Mouse (Mus musculus) urinary bladder, postnatal 4 days (tissue): ENCODE results near the gene Slc25a1.
"Not testable (repeated sequence)": the region's sequence is repeated elsewhere in the genome, so short reads cannot be mapped to it uniquely, and the experiment has no call there.

ENCODE experiments used
- DNase-seq, 2 experiments: peaks; one replicate each; pipeline ENCODE4 v3.0.0; 2021 to 2022; ENCODE audit warnings: low spot score in 2 of 2

Gene Slc25a1

DNA sequence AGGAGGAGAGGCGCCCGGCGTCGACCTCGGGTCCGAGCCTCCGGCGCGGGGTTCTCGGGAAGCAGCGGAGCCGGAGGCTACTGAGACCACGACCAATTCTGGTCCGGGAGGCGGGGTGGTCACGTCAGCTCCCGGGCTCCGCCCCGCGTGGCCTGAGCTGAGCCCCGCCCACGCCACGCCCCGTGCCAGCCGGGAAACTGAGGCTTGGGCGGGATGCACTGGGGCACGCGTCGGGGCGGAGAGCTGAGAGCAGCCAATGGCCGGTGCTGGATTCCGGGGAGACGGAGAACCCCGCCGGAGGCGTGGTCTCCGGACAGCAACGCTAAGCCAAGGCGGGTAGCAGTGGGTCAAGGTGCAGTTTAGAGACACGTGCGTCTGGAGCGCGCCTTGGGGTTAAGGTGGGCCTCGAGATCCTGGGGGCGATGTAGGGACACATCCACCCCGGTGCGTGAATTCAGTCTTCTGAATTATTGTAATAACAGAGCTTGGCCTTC is at the start of gene Slc25a1:
Gene Slc25a1, minus strand, starts transcription at position 133 of the 494 bp plus-strand sequence.
- peak; percentile 70 to 75 for DNase-seq

GRCm38 (mm10) chr16:17971853-17972252 is 43.8 kb upstream of the Slc25a1 start:
- DNase-seq: no peak

DNA sequence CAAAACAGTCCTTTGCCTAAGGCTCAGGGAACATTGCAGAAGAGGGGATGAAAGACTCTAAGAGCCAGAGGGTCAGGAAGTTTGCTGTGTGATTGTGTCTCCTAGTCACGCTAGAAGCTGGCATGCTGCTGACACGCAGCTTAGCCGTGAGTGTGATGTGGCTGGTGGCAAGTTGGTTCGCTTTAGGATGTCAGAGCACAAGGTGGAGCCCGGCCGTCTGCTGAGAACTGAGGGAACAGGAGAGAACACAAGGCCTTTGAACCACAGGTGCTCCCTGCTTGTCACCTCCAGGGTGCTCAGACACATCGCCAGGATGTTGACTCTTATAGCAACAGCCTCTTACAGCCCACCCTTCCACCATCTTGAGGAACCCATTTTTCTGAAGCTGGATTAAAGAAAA is 34.1 kb upstream of the Slc25a1 start:
- DNase-seq: no peak

DNA sequence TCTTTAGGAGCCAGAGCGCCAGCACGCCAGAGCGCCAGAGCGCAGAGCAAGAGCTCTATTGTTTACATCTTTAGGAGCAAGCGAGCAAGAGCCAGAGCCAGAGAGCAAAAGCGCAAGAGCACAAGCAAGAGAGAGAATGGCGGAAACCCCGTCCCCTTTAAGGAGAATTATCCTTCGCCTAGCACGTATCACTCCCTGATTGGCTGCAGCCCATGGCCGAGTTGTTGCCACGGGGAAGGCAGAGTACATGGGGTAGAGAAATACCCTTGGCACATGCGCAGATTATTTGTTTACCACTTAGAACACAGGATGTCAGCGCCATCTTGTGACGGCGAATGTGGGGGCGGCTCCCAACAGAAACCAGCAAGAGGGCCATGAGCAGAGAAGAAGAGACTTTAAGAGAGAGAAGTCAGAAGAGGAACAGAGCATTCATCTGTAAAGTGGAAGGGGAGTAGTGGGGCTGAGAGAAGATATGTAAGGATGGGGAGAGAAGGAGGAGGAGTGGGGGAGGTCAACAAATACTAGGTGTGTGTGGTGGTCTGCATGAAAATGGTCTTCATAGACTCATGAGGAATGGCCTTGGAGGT is 28.1 kb upstream of the Slc25a1 start:
- not testable (repeated sequence) for DNase-seq

DNA sequence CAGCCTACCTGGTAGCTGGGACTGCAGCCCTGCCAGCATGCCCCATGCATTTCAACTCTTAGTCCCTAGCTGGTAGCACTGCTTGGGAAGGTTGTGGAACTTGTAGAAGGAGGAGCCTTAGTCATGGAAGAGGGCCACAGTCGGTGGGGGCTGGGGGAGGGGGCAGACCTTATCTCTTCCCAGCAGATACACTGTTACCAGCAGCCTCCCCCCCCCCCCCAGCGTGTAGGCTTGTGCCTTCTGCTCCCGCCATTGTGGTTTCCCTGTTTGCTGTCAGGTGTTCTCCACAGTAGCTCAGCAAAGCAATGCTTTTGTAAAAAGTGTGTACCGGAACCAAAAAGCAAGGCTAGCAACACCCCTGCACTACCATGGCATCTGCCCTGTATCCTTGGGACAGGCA is 23.6 kb upstream of the Slc25a1 start:
- no peak for DNase-seq

DNA sequence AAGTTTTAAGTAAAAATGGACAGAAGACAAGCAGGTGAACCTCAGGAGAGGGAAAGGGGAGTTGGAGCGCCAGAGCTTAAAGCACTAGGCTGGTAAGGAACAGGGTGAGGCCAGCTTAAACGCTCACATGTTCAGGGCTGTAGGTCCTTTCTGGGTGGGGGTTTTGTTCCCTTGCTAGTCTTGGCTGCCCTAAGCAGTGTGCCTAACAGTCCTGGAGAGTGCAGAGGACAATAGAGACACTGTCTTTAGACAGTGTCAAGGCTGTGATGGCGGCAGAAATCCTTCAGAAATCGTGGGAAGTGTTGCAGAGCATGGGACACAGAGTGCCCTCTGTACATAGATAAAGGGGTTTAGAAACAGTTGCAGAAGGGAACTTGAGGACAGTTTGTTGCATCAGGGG is 22.0 kb upstream of the Slc25a1 start:
- DNase-seq: no peak

DNA sequence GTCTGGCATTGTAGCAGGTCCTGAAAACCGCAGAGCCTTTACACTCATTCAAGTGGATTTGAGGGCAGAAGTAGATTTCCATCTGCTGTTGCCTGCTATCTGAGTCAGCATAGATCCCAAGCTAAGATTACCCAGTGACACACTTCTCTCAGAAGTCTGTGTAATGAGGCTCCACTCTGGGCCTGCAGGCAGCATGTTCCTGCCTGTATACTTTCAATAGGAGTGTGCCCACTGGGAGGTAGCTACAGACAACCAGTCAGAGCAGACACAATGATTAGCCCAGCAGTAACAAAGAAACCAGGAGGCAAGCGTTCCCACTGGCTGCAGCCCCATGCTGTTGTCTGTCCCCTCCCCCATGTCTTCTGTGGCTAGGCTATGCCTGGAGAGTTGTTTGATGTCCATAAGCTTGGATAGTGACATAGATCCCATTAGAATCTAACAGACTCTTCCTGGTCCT is 21.4 kb upstream of the Slc25a1 start:
- DNase-seq: no peak

DNA sequence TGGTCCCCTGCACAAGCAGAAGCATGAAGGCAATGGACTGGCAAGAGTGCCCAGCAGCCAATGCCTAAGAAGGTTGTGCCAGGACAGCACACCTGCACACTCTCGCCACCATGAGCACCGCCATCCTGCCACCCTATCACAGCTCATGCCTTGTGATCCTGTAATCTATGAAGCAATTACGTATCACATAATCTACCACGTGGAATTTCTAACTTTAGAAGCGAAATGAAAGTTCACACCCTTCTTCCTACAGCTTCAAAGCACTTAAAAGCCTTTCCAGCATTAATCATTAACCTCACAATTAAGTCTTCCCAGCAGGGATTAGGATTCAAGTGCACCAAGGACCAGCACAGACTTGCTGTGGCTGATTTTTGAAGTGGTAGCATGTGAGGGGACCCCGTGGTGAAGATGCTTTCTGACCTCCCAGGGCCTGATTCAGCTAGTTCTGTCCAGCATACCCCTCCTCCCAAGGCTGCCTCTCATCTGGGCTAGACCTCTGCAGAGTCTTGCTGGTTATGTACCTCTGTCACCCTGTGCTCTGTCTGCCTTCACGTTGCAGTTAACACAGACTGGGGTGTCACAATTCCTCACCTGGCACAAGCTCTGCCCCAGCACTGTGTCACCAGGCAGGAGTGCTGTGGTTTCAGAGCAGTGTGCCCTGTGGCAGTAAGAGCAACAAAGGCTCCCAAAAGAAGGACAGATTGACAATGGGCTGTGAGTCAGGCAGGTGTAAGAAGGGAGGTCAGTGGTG is 17.2 kb upstream of the Slc25a1 start:
- no peak for DNase-seq

DNA sequence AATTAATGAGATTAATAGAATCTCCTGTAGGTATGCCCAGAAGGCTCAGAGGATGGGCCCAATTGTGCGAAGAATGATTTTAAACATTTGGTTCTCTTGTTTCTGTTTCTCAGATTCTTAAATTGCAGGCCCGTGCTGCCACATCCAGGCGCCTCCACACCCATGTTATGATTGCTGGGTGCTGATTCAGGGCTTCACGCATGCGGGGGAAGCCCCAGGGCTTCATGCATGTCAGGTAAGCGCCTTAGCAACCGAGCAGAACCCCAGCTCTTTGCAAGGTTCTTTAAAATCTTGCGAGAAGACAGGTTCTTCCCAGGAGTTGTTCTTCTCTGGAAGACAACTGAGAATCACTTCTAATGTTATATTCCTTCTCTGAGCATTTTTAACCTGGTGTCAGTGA is 15.4 kb upstream of the Slc25a1 start:
- DNase-seq: no peak

- no peak for DNase-seq
Observed at GRCm38 (mm10) chr16:17939255-17939751, 11.3 kb upstream of the Slc25a1 start.

DNA sequence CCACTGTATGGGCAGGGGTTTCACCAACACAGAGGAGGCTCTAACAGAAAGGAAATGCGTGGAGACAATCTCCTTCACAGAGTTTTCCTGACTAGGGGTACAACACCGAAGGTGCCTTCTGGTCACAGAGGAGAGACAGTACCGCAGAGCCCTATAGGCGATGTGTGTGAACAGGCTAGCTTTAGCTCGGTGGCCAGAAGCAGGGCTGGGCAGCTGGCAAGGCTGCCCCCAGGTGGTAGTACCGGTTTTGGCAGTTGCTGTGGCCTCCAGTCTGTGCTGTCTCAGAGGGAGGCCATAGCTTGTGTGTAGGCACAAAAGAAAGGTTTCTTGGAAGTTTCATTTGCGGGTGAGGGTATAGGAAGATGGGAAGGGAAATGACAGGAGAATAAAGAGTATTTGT is 10.8 kb upstream of the Slc25a1 start:
- peak; percentile 48 to 67 for DNase-seq

DNA sequence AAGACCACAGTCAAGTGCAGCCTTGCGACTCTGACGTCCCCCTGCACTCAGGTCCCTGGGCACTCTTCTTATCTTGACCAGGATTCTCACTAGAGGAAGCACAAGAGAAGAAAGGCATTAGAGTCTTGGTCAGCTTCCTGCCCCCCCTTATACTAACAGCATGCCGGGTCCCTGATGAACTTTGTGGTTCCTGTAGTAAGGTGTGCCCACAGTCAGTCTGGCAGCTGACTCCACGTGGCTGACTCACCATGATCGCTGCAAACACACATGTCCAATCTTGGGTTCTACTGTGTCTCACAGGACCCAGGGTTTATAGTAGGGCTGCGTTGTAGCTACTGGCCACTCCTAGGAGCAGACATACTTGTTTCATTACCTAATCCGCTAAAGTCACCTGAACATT is 10.2 kb upstream of the Slc25a1 start:
- no peak for DNase-seq

DNA sequence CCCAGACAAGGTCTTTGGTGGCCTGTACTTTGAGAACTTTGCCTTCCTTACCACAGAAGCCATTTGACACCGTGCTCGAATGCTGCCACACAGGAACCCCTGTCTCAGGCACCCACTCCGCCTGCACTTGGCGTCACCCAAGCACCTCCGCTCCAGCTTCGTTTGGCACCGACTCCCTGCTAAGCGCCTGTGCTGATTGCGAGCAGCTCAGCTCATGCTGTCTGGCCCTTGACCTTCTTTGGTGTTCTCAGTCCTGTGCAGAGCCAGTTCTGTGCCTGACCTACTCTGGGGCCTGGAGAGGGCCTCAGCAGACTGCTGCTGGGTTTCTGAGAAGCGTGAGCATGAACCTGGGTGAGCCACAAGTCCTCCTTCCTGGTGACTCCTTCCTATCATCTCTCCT is 8.8 kb upstream of the Slc25a1 start:
- no peak for DNase-seq

GRCm38 (mm10) chr16:17934445-17934910 is 6.5 kb upstream of the Slc25a1 start:
- no peak for DNase-seq

- no peak for DNase-seq
Observed at GRCm38 (mm10) chr16:17933594-17934444, 5.8 kb upstream of the Slc25a1 start.

DNA sequence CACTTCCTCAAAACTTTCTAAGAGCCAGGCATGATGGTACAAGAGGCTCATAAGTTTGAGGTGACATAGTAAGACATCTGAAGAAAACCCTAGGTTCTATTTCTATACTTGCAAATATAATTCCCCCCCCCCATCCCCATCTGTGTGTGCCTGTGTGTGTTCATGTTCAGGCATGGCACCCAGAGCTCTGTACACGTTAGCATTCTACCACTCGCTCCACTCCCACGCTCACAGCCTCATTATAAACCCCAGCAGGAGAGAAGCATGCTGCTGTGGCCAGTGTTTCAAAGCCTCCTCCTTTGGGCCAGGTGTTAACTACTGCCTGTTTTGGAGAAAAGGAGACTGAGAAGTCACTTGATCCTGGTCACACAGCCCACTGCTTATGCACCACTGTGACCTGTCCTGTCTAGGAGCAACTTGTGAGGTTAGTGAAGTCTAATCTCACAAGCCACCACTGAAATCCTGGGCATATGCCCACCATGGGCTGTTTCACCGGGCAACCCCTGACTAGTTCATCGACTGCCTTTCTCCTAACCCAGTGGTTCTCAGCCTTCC is 4.0 kb upstream of the Slc25a1 start:
- DNase-seq: no peak

- DNase-seq: no peak
Observed at GRCm38 (mm10) chr16:17929631-17930030, 1.6 kb upstream of the Slc25a1 start.

DNA sequence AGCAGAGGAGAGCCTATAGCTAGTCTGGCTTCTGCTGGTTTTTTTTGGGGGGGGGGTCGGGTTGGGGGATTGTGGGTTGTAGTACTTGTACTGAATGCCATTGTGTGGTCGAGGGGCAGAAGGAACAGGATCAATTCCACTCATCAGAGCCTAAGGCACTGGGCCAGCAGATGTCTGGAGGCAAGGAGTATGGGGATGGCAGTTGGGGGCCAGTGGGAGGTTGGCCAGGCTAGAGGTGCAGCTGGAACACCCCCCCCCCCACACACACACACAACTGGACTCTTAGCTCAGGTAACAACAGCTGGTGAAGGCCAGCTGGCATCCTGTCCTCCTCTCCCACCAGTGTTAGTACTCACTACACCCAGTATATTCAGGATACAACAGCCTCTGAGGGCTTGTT is 1.2 kb upstream of the Slc25a1 start:
- DNase-seq: no peak

DNA sequence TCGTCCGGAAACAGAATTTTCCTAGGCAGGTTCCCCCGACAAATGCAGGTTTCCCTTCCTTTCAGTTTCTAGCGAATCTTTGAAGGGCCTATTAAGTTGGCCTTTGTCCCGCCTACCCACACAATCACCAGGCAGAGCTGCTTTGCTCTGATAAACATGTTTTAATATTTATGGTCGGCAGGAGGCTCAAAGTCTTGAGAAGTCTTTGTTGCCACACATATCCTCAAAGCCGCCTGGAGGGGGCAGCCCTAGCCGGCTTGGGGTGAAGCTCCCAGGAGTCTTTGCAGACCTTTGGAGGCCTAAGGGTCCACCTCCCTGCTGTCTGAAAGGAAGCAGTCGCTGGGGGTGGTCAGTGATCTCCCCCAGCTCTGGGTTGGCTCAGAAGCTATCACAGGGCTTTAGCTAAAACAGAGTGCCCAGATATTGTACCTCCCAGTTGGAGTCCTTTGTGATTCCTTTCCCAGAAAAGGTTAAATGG is 647 bp upstream of the Slc25a1 start:
- DNase-seq: peak; percentile 78 to 80

DNA sequence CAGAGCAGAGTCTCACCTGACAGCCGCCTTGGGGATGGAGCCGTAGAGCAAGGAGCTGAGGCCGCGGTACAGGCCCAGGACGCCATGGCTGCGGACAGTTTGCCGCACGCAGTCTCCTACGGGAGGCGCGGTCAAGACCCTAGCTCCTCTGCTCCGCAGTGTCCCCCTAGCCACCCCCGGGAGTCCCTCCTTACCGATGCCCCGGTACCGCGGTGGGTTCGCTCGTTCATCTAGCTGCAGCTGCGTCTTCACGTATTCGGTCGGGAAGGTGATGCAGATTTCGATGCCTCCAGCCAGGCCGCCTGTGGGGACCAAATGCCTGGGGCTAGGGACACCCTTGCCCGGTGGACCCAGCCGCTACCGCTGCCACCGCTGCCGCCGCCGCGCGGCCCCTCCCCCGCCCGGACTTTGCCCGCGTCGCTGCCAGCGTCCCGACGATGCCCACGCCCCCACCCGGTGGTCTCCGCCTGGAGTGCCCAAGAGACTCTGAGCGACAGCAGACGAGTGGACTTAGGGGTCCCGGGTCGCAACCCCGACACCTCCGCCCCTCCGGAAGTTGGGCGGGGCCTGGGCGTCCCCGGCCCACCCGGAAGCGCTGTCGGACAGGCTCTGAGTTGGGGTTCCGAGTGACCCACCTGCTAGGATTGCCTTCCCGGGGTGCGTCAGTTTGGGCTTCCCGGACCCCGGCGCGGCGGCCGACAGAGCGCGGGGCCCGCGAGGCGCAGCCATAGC is 502 bp downstream of the Slc25a1 start:
- peak in 1 of 2 experiments; percentile 44 for DNase-seq

GRCm38 (mm10) chr16:17922163-17922538 is 5.9 kb downstream of the Slc25a1 start:
- no peak for DNase-seq
